Mouse (Mus musculus) MEL (cell line): ENCODE data around the gene Flcn. TPM values are rescaled to one million over a fixed set of nuclear protein-coding genes. Genes with fewer than 3 reads are reported as not detected.

ENCODE experiments used
- DNase-seq: peaks from one replicate; pipeline ENCODE4 v3.0.0; 2011; ENCODE audit warnings: low read depth, low spot score
- H3K27ac ChIP-seq: 2 replicates; pipeline ENCODE4 v1.5.1; 2012; ENCODE audit warnings: low read depth, mild to moderate bottlenecking, control low read depth, low read length, moderate library complexity; ENCODE audit not compliant: control insufficient read depth
- H3K27me3 ChIP-seq, 2 experiments: fragments of 150-350 bp in 1 of 2; sonication (generic) in 1 of 2; 2 replicates each; pipeline ENCODE4 v1.6.1; 2012; ENCODE audit warnings: low read length in 2 of 2, mild to moderate bottlenecking in 2 of 2, improper control_type of control experiment in 1 of 2, moderate library complexity in 1 of 2; ENCODE audit not compliant: insufficient read depth in 2 of 2, control insufficient read depth in 1 of 2
- H3K36me3 ChIP-seq, 2 experiments: 2 replicates each; pipeline ENCODE4 v1.6.1; 2012 to 2014; ENCODE audit warnings: low read length in 2 of 2, improper control_type of control experiment in 1 of 2, inconsistent platforms in 1 of 2, mild to moderate bottlenecking in 1 of 2; ENCODE audit not compliant: insufficient read depth in 2 of 2, control insufficient read depth in 1 of 2
- H3K4me1 ChIP-seq, 2 experiments: fragments of 150-350 bp in 1 of 2; sonication (generic) in 1 of 2; 2 replicates each; pipeline ENCODE4 v1.6.1; 2012; ENCODE audit warnings: low read length in 2 of 2, improper control_type of control experiment in 1 of 2, mild to moderate bottlenecking in 1 of 2; ENCODE audit not compliant: insufficient read depth in 2 of 2, control insufficient read depth in 1 of 2
- H3K4me3 ChIP-seq, 2 experiments: fragments of 150-350 bp in 1 of 2; sonication (generic) in 1 of 2; 2 replicates each; pipeline ENCODE4 v1.5.1; 2012; ENCODE audit warnings: low read depth in 2 of 2, low read length in 2 of 2, mild to moderate bottlenecking in 2 of 2, moderate library complexity in 2 of 2, control low read depth in 1 of 2, improper control_type of control experiment in 1 of 2; ENCODE audit not compliant: control insufficient read depth in 1 of 2, insufficient read depth in 1 of 2
- H3K79me2 ChIP-seq: 2 replicates; pipeline ENCODE4 v1.6.1; 2012; ENCODE audit warnings: mild to moderate bottlenecking, low read length, moderate library complexity; ENCODE audit not compliant: control insufficient read depth, poor library complexity, insufficient read depth
- H3K9ac ChIP-seq: 2 replicates; pipeline ENCODE4 v1.6.1; 2012; ENCODE audit warnings: low read depth, mild to moderate bottlenecking, control low read depth, low read length, moderate library complexity; ENCODE audit not compliant: control insufficient read depth, poor library complexity, severe bottlenecking
- H3K9me3 ChIP-seq: fragments of 150-350 bp; sonication (generic); replicated peaks from 2 replicates; pipeline ENCODE4 v1.6.1; 2012; ENCODE audit warnings: mild to moderate bottlenecking, low read length, improper control_type of control experiment, moderate library complexity; ENCODE audit not compliant: insufficient read depth
- BHLHE40 ChIP-seq: IDR thresholded peaks from 2 replicates; pipeline ENCODE4 v1.6.1; 2012; ENCODE audit warnings: low read depth, mild to moderate bottlenecking, inconsistent platforms, low read length, improper control_type of control experiment, borderline replicate concordance
- CHD1 ChIP-seq: IDR thresholded peaks from 2 replicates; pipeline ENCODE4 v1.6.1; 2012; ENCODE audit warnings: low read depth, mild to moderate bottlenecking, inconsistent platforms, low read length, improper control_type of control experiment
- CTCF ChIP-seq, 3 experiments: IDR thresholded peaks in 2 of 3; conservative IDR thresholded peaks in 1 of 3; 2 replicates each; pipeline ENCODE4 v1.5.1; 2011 to 2012; ENCODE audit warnings: low read length in 3 of 3, low read depth in 2 of 3, mild to moderate bottlenecking in 2 of 3, improper control_type of control experiment in 1 of 3, inconsistent platforms in 1 of 3, mixed read lengths in 1 of 3, moderate library complexity in 1 of 3; ENCODE audit not compliant: control insufficient read depth in 1 of 3, insufficient read depth in 1 of 3, poor library complexity in 1 of 3, severe bottlenecking in 1 of 3
- EP300 ChIP-seq, 2 experiments: IDR thresholded peaks; 2 replicates each; pipeline ENCODE4 v1.6.1; 2011; ENCODE audit warnings: improper control_type of control experiment in 2 of 2, low read length in 2 of 2, low read depth in 1 of 2, mild to moderate bottlenecking in 1 of 2
- GATA1 ChIP-seq: IDR thresholded peaks from 2 replicates; pipeline ENCODE4 v1.6.1; 2011; ENCODE audit warnings: low read depth, low read length, improper control_type of control experiment
- HCFC1 ChIP-seq: IDR thresholded peaks from 2 replicates; pipeline ENCODE4 v1.6.1; 2012; ENCODE audit warnings: low read depth, mild to moderate bottlenecking, inconsistent platforms, low read length, improper control_type of control experiment, moderate library complexity
- JUND ChIP-seq: IDR thresholded peaks from 2 replicates; pipeline ENCODE4 v1.6.1; 2011; ENCODE audit warnings: low read depth, mild to moderate bottlenecking, improper control_type of control experiment, low read length
- KAT2A ChIP-seq: conservative IDR thresholded peaks from 2 replicates; pipeline ENCODE4 v1.6.1; 2012; ENCODE audit warnings: low read depth, low read length, improper control_type of control experiment, inconsistent platforms
- MAFK ChIP-seq: IDR thresholded peaks from 2 replicates; pipeline ENCODE4 v1.6.1; 2011; ENCODE audit warnings: low read depth, mild to moderate bottlenecking, low read length, improper control_type of control experiment, borderline replicate concordance
- MAX ChIP-seq: IDR thresholded peaks from 2 replicates; pipeline ENCODE4 v1.6.1; 2011; ENCODE audit warnings: low read length, improper control_type of control experiment
- MAZ ChIP-seq: IDR thresholded peaks from 2 replicates; pipeline ENCODE4 v1.6.1; 2012; ENCODE audit warnings: low read depth, mild to moderate bottlenecking, inconsistent platforms, low read length, improper control_type of control experiment
- MEF2A ChIP-seq: IDR thresholded peaks from 2 replicates; pipeline ENCODE4 v1.6.1; 2014; ENCODE audit warnings: low read depth, mild to moderate bottlenecking, inconsistent platforms, low read length, improper control_type of control experiment; ENCODE audit not compliant: poor library complexity, insufficient replicate concordance, severe bottlenecking; ENCODE audit errors: extremely low read depth
- MXI1 ChIP-seq: IDR thresholded peaks from 2 replicates; pipeline ENCODE4 v1.6.1; 2011; ENCODE audit warnings: mild to moderate bottlenecking, low read depth, low read length, improper control_type of control experiment
- MYC ChIP-seq: IDR thresholded peaks from 2 replicates; pipeline ENCODE4 v1.6.1; 2011; ENCODE audit warnings: low read depth, mild to moderate bottlenecking, low read length, improper control_type of control experiment, moderate library complexity
- NELFE ChIP-seq: IDR thresholded peaks from 2 replicates; pipeline ENCODE4 v1.6.1; 2011; ENCODE audit warnings: low read depth, low read length, improper control_type of control experiment
- NRF1 ChIP-seq: IDR thresholded peaks from 2 replicates; pipeline ENCODE4 v1.6.1; 2014; ENCODE audit warnings: low read depth, mild to moderate bottlenecking, inconsistent platforms, low read length, improper control_type of control experiment, moderate library complexity; ENCODE audit not compliant: poor library complexity, insufficient read depth, severe bottlenecking
- POLR2A ChIP-seq, 2 experiments: IDR thresholded peaks; 2 replicates each; pipeline ENCODE4 v1.6.1; 2011 to 2012; ENCODE audit warnings: low read length in 2 of 2, mild to moderate bottlenecking in 2 of 2, control low read depth in 1 of 2, improper control_type of control experiment in 1 of 2, low read depth in 1 of 2, moderate library complexity in 1 of 2; ENCODE audit not compliant: control insufficient read depth in 1 of 2, insufficient read depth in 1 of 2, poor library complexity in 1 of 2
- POLR2AphosphoS2 ChIP-seq: IDR thresholded peaks from 2 replicates; pipeline ENCODE4 v1.6.1; 2011; ENCODE audit warnings: low read length, improper control_type of control experiment
- SIN3A ChIP-seq: IDR thresholded peaks from 2 replicates; pipeline ENCODE4 v1.6.1; 2012; ENCODE audit warnings: low read length, improper control_type of control experiment, inconsistent platforms
- SMC3 ChIP-seq: IDR thresholded peaks from 2 replicates; pipeline ENCODE4 v1.6.1; 2011; ENCODE audit warnings: low read depth, low read length, improper control_type of control experiment
- TCF12 ChIP-seq: IDR thresholded peaks from 2 replicates; pipeline ENCODE4 v1.6.1; 2014; ENCODE audit warnings: low read depth, mild to moderate bottlenecking, inconsistent platforms, low read length, improper control_type of control experiment, moderate library complexity
- USF2 ChIP-seq, 2 experiments: IDR thresholded peaks; 2 replicates each; pipeline ENCODE4 v1.6.1; 2011 to 2012; ENCODE audit warnings: improper control_type of control experiment in 2 of 2, low read length in 2 of 2, borderline replicate concordance in 1 of 2, inconsistent platforms in 1 of 2, low read depth in 1 of 2, mild to moderate bottlenecking in 1 of 2; ENCODE audit not compliant: insufficient read depth in 1 of 2
- ZC3H11A ChIP-seq: IDR thresholded peaks from 2 replicates; pipeline ENCODE4 v1.6.1; 2012; ENCODE audit warnings: low read depth, mild to moderate bottlenecking, inconsistent platforms, low read length, improper control_type of control experiment
- ZKSCAN1 ChIP-seq: IDR thresholded peaks from 2 replicates; pipeline ENCODE4 v1.6.1; 2012; ENCODE audit warnings: low read depth, mild to moderate bottlenecking, inconsistent platforms, low read length, improper control_type of control experiment, moderate library complexity
- ZMIZ1 ChIP-seq: IDR thresholded peaks from 2 replicates; pipeline ENCODE4 v1.6.1; 2012; ENCODE audit warnings: low read depth, mild to moderate bottlenecking, inconsistent platforms, low read length, improper control_type of control experiment, moderate library complexity
- ZNF384 ChIP-seq: IDR thresholded peaks from 2 replicates; pipeline ENCODE4 v1.6.1; 2012; ENCODE audit warnings: low read depth, mild to moderate bottlenecking, inconsistent platforms, low read length, improper control_type of control experiment
- polyA plus RNA-seq, 2 experiments: library from polyadenylated mRNA; stranded (reverse) in 1 of 2; unstranded in 1 of 2; fragments of >175 nt in 1 of 2; fragments of >200 nt in 1 of 2; gene quantifications; 2 replicates each; pipeline versions ENCODE4 v1.2.1 to v1.2.4; 2012; ENCODE audit warnings: low replicate concordance in 2 of 2, low read depth in 1 of 2; ENCODE audit not compliant: insufficient read length in 2 of 2, insufficient read depth in 1 of 2, missing spikeins in 1 of 2
- total RNA-seq: library from RNA; depleted of rRNA; stranded (reverse); fragments of 300-350 nt; gene quantifications from 2 replicates; pipeline ENCODE4 v1.2.3, GENCODE M21; 2012

Flcn gene
- total and polyA plus RNA-seq, 3 experiments: 33.7 to 36.1 TPM; not detected in 1

DNA sequence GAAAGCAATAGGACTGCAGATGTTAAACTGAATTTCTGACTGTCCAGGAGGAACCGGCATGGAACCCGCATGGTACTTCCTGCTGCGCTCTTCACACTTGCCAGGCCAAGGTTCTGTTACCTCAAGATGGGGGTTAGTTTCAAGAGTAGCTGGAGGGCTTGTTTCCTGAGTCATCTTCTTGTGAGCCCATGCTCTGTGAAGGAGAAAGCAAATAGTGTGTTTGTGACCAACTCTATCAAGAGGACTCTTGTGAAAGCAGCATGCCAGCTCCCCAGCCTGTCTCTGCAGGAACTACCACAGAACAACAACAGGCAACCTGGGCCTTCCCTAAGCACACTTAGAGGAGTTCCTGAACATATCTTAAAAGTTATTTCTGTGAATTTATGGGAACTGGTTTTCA is 8.1 kb upstream of the Flcn start:
- Histone ChIP-seq H3K27ac (no peak overlapping the region), H3K4me1 (no peaks in the 10 kb centered on the region), H3K9me3 (no peaks in the 10 kb centered on the region), H3K9ac (no peak overlapping the region), H3K4me3 (no peak overlapping the region)
- DNase-seq: no peak
- no peak for TF ChIP-seq ZMIZ1
- TF ChIP-seq CHD1: no peak
- no peak for TF ChIP-seq TCF12
- TF ChIP-seq ZC3H11A: no peak
- no peak for TF ChIP-seq MXI1
- TF ChIP-seq NRF1: no peak
- TF ChIP-seq SIN3A: no peak
- no peak for TF ChIP-seq ZKSCAN1
- no peak for TF ChIP-seq NELFE
- no peak for TF ChIP-seq MEF2A
- TF ChIP-seq GATA1: no peak
- no peak for TF ChIP-seq USF2 (IDR thresholded peaks at IDR 0.05; ENCODE audit: borderline replicate concordance in 1 of 2, insufficient read depth in 1 of 2, low read depth in 1 of 2, low read length in 2 of 2)
- no peak for TF ChIP-seq JUND
- TF ChIP-seq MAX: no peak
- TF ChIP-seq POLR2AphosphoS2: no peak
- no peak for TF ChIP-seq EP300 (IDR thresholded peaks at IDR 0.05; ENCODE audit: low read depth in 1 of 2, low read length in 2 of 2)
- TF ChIP-seq, all 39 proteins: peak for 0
- Histone ChIP-seq H3K36me3 (peaks cover 0 to 30% of the 10 kb centered on the region in 2 experiments; a peak in 3 of 4 replicates), H3K27me3 (no peaks in the 10 kb centered on the region), H3K79me2 (no peaks in the 10 kb centered on the region)

GRCm38 (mm10) chr11:59815482-59816065 is 5.8 kb upstream of the Flcn start:
- peaks cover 2 to 19% of the 10 kb centered on the region in 2 experiments for H3K36me3 ChIP-seq
- DNase-seq: no peak

More at GRCm38 (mm10) chr11:59815482-59816065, 5.8 kb upstream of the Flcn start:
- H3K27me3 ChIP-seq: no peaks in the 10 kb centered on the region
- peaks cover 3 to 6% of the 10 kb centered on the region in 2 experiments; a peak in 2 of 4 replicates for H3K4me1 ChIP-seq
- no peak overlapping the region for H3K27ac ChIP-seq
- H3K4me3 ChIP-seq: no peak overlapping the region
- TF ChIP-seq SIN3A (no peak), GATA1 (no peak), MAZ (no peak), CHD1 (no peak), MAX (no peak), KAT2A (no peak), MYC (no peak), CTCF (IDR thresholded peaks at IDR 0.05 in 2 of 3, conservative IDR thresholded peaks at IDR 0.05 in 1 of 3; ENCODE audit: control insufficient read depth in 1 of 3, insufficient read depth in 1 of 3, low read depth in 2 of 3, low read length in 3 of 3, poor library complexity in 1 of 3, severe bottlenecking in 1 of 3) (no peak; a peak in 1 of 6 replicates), NRF1 (no peak), HCFC1 (no peak), USF2 (IDR thresholded peaks at IDR 0.05; ENCODE audit: borderline replicate concordance in 1 of 2, insufficient read depth in 1 of 2, low read depth in 1 of 2, low read length in 2 of 2) (no peak), JUND (no peak), MEF2A (no peak), POLR2A (IDR thresholded peaks at IDR 0.05; ENCODE audit: control insufficient read depth in 1 of 2, insufficient read depth in 1 of 2, low read depth in 1 of 2, low read length in 2 of 2, poor library complexity in 1 of 2) (no peak), SMC3 (no peak), ZNF384 (no peak), MAFK (no peak), ZC3H11A (no peak), BHLHE40 (no peak)
- H3K9ac ChIP-seq: no peak overlapping the region
- H3K79me2 ChIP-seq: no peaks in the 10 kb centered on the region
- no peaks in the 10 kb centered on the region for H3K9me3 ChIP-seq
